Mouse (Mus musculus): Measurements from ENCODE around the gene Fer.

GRCm38 (mm10) chr17:64130356-64130755, 267.5 kb downstream of the Fer start:
- TF ChIP-seq CTCF (IDR thresholded peaks at IDR 0.05), result no peak
- TF ChIP-seq EP300 (IDR thresholded peaks at IDR 0.05), result no peak

Measured in lung, postnatal 0 days (tissue).